8 mouse cellular contexts compared by ENCODE assay signal in the genomic region with DNA sequence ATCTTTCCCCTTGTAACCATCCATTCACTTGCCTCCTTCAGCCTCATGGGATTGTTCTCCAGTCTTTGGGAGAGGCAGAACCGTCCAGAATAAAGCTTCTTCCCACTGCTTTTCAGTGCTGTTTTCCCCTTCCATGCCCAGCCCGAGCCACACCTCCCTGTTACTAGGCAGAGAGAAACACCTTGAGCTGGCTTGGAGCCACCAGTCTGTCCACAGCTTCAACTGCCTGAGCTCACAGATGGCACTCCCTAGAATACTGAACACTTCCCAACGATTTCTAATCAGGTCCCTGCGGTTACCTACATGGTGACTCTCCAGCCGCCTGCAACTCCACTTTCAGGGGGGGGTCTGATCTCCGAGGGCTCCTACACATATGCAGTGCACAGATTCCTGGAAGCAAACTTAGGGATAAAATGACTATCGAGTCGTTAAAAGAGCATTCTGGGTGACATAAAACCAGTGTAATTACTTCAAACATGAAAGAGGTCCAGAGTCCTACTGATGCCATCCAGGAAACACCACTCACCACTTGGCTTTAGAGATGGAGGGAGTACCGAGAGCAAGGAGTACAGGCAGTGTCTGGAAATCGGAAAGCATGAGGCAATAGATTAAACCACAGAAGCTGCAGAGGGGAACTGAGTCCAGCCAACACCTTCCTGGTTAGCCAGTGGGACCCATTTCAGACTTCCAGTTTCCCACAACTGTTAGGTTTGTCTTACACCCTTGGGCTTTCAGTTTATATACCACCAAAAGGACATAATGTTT. TPM values are rescaled to one million over a fixed set of nuclear protein-coding genes. Genes with fewer than 3 reads are reported as not detected.
DNase-seq lines count a peak whose midpoint lies in the region; ATAC-seq and TF ChIP-seq lines count a peak whose summit lies in the region.

A gene (minus strand): TSS at position 135 of the 765 bp plus-strand sequence.

- no peak for TF ChIP-seq CTCF in testis, adult 2 months (IDR thresholded peaks at IDR 0.05; ENCODE audit: control insufficient read depth, insufficient read depth, insufficient replicate concordance, low read depth, low read length)
- TF ChIP-seq CTCF in small intestine, adult 2 months (IDR thresholded peaks at IDR 0.05; ENCODE audit: extremely low read depth, insufficient read length, insufficient replicate concordance, low read depth, low read length) = no peak

- no peaks in the 10 kb centered on the region for H3K36me3 ChIP-seq in testis, adult 2 months (ENCODE audit: control insufficient read depth, insufficient read depth, low read length)
- H3K36me3 ChIP-seq in forebrain, embryonic 16.5 days (ENCODE audit: control insufficient read depth, insufficient read depth) = no peaks in the 10 kb centered on the region
- no peaks in the 10 kb centered on the region for H3K36me3 ChIP-seq in liver, embryonic 16.5 days (ENCODE audit: control insufficient read depth, insufficient read depth)
- H3K36me3 ChIP-seq in small intestine, adult 2 months (ENCODE audit: control insufficient read depth, insufficient read depth, low read length) = no peaks in the 10 kb centered on the region

- no peak for ATAC-seq in forebrain, embryonic 16.5 days
- ATAC-seq in liver, embryonic 16.5 days (ENCODE audit: low read depth) = no peak

- peak within 1 kb of the TSS; percentile 92 for H3K9ac ChIP-seq in forebrain, embryonic 16.5 days (replicated peaks; ENCODE audit: low read depth, low read length)
- peak within 1 kb of the TSS; percentile 71 for H3K9ac ChIP-seq in liver, embryonic 16.5 days (ENCODE audit: low read depth, low read length)

- TF ChIP-seq POLR2A in testis, adult 2 months (IDR thresholded peaks at IDR 0.05; ENCODE audit: control insufficient read depth, low read depth, low read length) = no peak
- no peak for TF ChIP-seq POLR2A in small intestine, adult 2 months (IDR thresholded peaks at IDR 0.05; ENCODE audit: low read depth, low read length)

- no peak for DNase-seq in testis, postnatal 10 days (ENCODE audit: low spot score)
- DNase-seq in left cerebral cortex, postnatal 14 days (ENCODE audit: low spot score in 2 of 2) = no peak
- DNase-seq in adipocyte (ENCODE audit: low spot score) = no peak
- no peak for DNase-seq in Muller cell, postnatal 12 days (ENCODE audit: inconsistent ontology term)

- WGBS in forebrain, embryonic 16.5 days = 43% methylated on average over 10 of the region's 10 CpGs
- 44% methylated on average over 10 of the region's 10 CpGs for WGBS in liver, embryonic 16.5 days (ENCODE audit: insufficient replicate concordance)
- WGBS in small intestine, adult 2 months = 18% methylated on average over 10 of the region's 10 CpGs

- no peaks in the 10 kb centered on the region for H3K9me3 ChIP-seq in forebrain, embryonic 16.5 days (ENCODE audit: control insufficient read depth, low read length)
- no peaks in the 10 kb centered on the region for H3K9me3 ChIP-seq in liver, embryonic 16.5 days (replicated peaks; ENCODE audit: control insufficient read depth, low read length)

- intact Hi-C loops in left cerebral cortex, postnatal 14 days (cut with DNase I) = no loop called here

- no peaks in the 10 kb centered on the region for H3K27me3 ChIP-seq in testis, adult 2 months (ENCODE audit: control insufficient read depth, insufficient read depth, low read length)
- no peaks in the 10 kb centered on the region for H3K27me3 ChIP-seq in forebrain, embryonic 16.5 days (replicated peaks; ENCODE audit: control insufficient read depth, insufficient read depth, low read length)
- peaks cover 8% of the 10 kb centered on the region for H3K27me3 ChIP-seq in liver, embryonic 16.5 days (ENCODE audit: control insufficient read depth, insufficient read depth, low read depth, low read length)
- no peaks in the 10 kb centered on the region for H3K27me3 ChIP-seq in small intestine, adult 2 months (ENCODE audit: control insufficient read depth, insufficient read depth, low read length)

- H3K4me2 ChIP-seq in forebrain, embryonic 16.5 days (ENCODE audit: low read length) = peak within 1 kb of the TSS; percentile 93
- peak within 1 kb of the TSS; percentile 86 for H3K4me2 ChIP-seq in liver, embryonic 16.5 days (ENCODE audit: low read depth, low read length)

- H3K4me3 ChIP-seq in testis, adult 2 months (ENCODE audit: control insufficient read depth, low read depth, low read length) = peak within 1 kb of the TSS; percentile 81
- peak within 1 kb of the TSS; percentile 81 for H3K4me3 ChIP-seq in forebrain, embryonic 16.5 days (replicated peaks; ENCODE audit: low read length)
- H3K4me3 ChIP-seq in liver, embryonic 16.5 days (ENCODE audit: low read depth, low read length) = peak within 1 kb of the TSS; percentile 69
- peak within 1 kb of the TSS; percentile 74 for H3K4me3 ChIP-seq in small intestine, adult 2 months (ENCODE audit: low read depth, low read length)

- H3K4me1 ChIP-seq in testis, adult 2 months (ENCODE audit: control insufficient read depth, insufficient read depth, low read length) = peaks cover 12% of the 10 kb centered on the region
- H3K4me1 ChIP-seq in forebrain, embryonic 16.5 days (replicated peaks; ENCODE audit: control insufficient read depth, insufficient read depth, low read length) = peaks cover 16% of the 10 kb centered on the region
- peaks cover 16% of the 10 kb centered on the region for H3K4me1 ChIP-seq in liver, embryonic 16.5 days (ENCODE audit: control insufficient read depth, low read depth, low read length)
- H3K4me1 ChIP-seq in small intestine, adult 2 months (ENCODE audit: control insufficient read depth, insufficient read depth, insufficient read length, low read length) = peaks cover 15% of the 10 kb centered on the region; the same call in 1 of the 2 replicates

- peak within 1 kb of the TSS; percentile 51; the same call in 1 of the 2 replicates for H3K27ac ChIP-seq in testis, adult 2 months (ENCODE audit: control insufficient read depth, insufficient read depth, low read depth, low read length)
- H3K27ac ChIP-seq in forebrain, embryonic 16.5 days (ENCODE audit: low read length) = peak within 1 kb of the TSS; percentile 86
- H3K27ac ChIP-seq in liver, embryonic 16.5 days (ENCODE audit: low read length) = peak within 1 kb of the TSS; percentile 51; the same call in 1 of the 2 replicates
- H3K27ac ChIP-seq in small intestine, adult 2 months (ENCODE audit: insufficient read depth, low read depth, low read length) = peak within 1 kb of the TSS; percentile 84

RNA-seq across cellular contexts. Expression of the gene that starts here (rescaled TPM):
- 0.49 and 0.88 TPM in 2 replicates for polyA plus RNA-seq in testis, adult 2 months (2012; rRNA removed)
- 2.1 and 3.0 TPM in 2 replicates for polyA plus RNA-seq in forebrain, embryonic 16.5 days (2015; fragmentation: Nextera tagmentation; extraction: Ambion mirVana)
- 0.36 and 0.40 TPM in 2 replicates for polyA plus RNA-seq in liver, embryonic 16.5 days (2015; fragmentation: Nextera tagmentation; extraction: Ambion mirVana)
- 0.56 and 3.4 TPM in 2 replicates for polyA plus RNA-seq in small intestine, adult 2 months (2012; rRNA removed)
- total RNA-seq in left cerebral cortex, postnatal 14 days (2021) = 1 to 10 TPM in 1 of 2 experiments, under 1 TPM in 1; 0.94 to 1.1 TPM
